24 mouse cellular contexts compared by ENCODE assay signal in the genomic region with DNA sequence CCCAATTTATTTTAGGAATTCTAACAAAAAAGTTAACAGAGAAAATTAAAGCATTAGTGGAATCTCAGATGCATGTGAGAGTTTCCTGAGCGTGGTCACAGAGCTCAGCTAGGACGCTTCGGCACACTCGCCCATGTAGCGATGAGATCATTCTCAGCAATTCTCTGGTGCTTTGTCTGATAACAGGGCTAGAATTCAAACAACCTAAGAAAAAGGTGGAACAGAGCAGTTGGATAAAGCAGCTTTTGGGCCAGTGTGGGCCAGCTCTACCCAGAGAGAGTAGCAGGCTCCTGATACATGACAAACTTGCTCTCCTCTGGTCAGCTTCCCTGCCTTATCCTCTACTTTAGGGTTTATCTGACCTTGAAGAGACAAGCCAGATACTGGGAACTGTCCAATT.
A peak's percentile ranks its signal among the peaks of the same experiment; 100 is the strongest.
DNase-seq lines count a peak whose midpoint lies in the region; ATAC-seq and TF ChIP-seq lines count a peak whose summit lies in the region.
"Had no signal": no experiment of that assay in that cellular context is flagged by ENCODE, and none has a peak within 500 bp of the region (broad histone marks: within the 10 kb centered on the region; RNA-seq: fewer than 3 reads in every experiment).

No protein-coding gene starts in this region.

- TF ChIP-seq POLR2A in brain, embryonic 14.5 days (IDR thresholded peaks at IDR 0.05; ENCODE audit: borderline replicate concordance, extremely low read depth, insufficient read depth, insufficient read length, poor library complexity, severe bottlenecking): no peak
- TF ChIP-seq POLR2A in embryonic fibroblast, embryonic 13.5 days (IDR thresholded peaks at IDR 0.05; ENCODE audit: low read depth, low read length): no peak
- no peak for TF ChIP-seq POLR2A in myocyte (IDR thresholded peaks at IDR 0.05; ENCODE audit: insufficient read length, low read depth)

- no peak overlapping the region for H3K4me3 ChIP-seq in heart, embryonic 16.5 days (ENCODE audit: low read length)
- H3K4me3 ChIP-seq in embryonic fibroblast, embryonic 13.5 days (ENCODE audit: insufficient read depth, low read length): no peak overlapping the region
- H3K4me3 ChIP-seq in myocyte: no peak overlapping the region
- H3K4me3 ChIP-seq: embryonic facial prominence, embryonic 15.5 days; hindbrain, embryonic 10.5 days; liver, embryonic 12.5 days; lung, embryonic 15.5 days; midbrain, embryonic 10.5 days had no signal

- peak overlapping the region; percentile 29 for H3K27ac ChIP-seq in heart, embryonic 16.5 days (ENCODE audit: low read length)
- peak overlapping the region; percentile 96 for H3K27ac ChIP-seq in embryonic fibroblast, embryonic 13.5 days (ENCODE audit: insufficient read depth, low read length)
- H3K27ac ChIP-seq: embryonic facial prominence, embryonic 15.5 days; hindbrain, embryonic 10.5 days; hindbrain, postnatal 0 days; liver, embryonic 12.5 days; lung, embryonic 15.5 days; macrophage had no signal

- WGBS in heart, embryonic 16.5 days: 59% methylated on average over 5 of the region's 5 CpGs

- no peak for ATAC-seq in heart, embryonic 16.5 days (replicated peaks; ENCODE audit: extremely low read depth, insufficient read depth, low FRiP score)
- ATAC-seq: activated CD4-positive, CD25-positive, alpha-beta regulatory T cell, adult 4 months; hindbrain, postnatal 0 days; intestine, embryonic 16.5 days; liver, embryonic 12.5 days; midbrain, embryonic 16.5 days had no signal

- H3K36me3 ChIP-seq in heart, embryonic 16.5 days (ENCODE audit: control insufficient read depth, insufficient read depth): no peaks in the 10 kb centered on the region
- H3K36me3 ChIP-seq in myocyte (ENCODE audit: control insufficient read depth, insufficient read depth): no peaks in the 10 kb centered on the region
- H3K36me3 ChIP-seq: embryonic facial prominence, embryonic 15.5 days; hindbrain, embryonic 10.5 days; liver, embryonic 12.5 days; lung, embryonic 15.5 days; midbrain, embryonic 10.5 days had no signal

- H3K4me1 ChIP-seq in heart, embryonic 16.5 days (ENCODE audit: control insufficient read depth, insufficient read depth, low read length): peaks cover 8% of the 10 kb centered on the region
- H3K4me1 ChIP-seq in embryonic fibroblast, embryonic 13.5 days (ENCODE audit: control insufficient read depth, insufficient read depth, low read length): peaks cover 6% of the 10 kb centered on the region

- no peaks in the 10 kb centered on the region for H3K27me3 ChIP-seq in heart, embryonic 16.5 days (ENCODE audit: control insufficient read depth, insufficient read depth, low read length)
- H3K27me3 ChIP-seq in myocyte (ENCODE audit: control insufficient read depth, insufficient read depth, insufficient read length): no peaks in the 10 kb centered on the region
- H3K27me3 ChIP-seq: embryonic facial prominence, embryonic 15.5 days; liver, embryonic 12.5 days; lung, embryonic 15.5 days had no signal

- H3K9me3 ChIP-seq in heart, embryonic 16.5 days (replicated peaks; ENCODE audit: control insufficient read depth, low read length): no peaks in the 10 kb centered on the region
- H3K9me3 ChIP-seq: embryonic facial prominence, embryonic 15.5 days; hindbrain, embryonic 10.5 days; liver, embryonic 12.5 days; lung, embryonic 15.5 days; midbrain, embryonic 10.5 days had no signal

- H3K9ac ChIP-seq in heart, embryonic 16.5 days (ENCODE audit: low read length): no peak overlapping the region
- H3K9ac ChIP-seq: embryonic facial prominence, embryonic 15.5 days; liver, embryonic 12.5 days; lung, embryonic 15.5 days had no signal

- no peaks in the 10 kb centered on the region for H3K79me2 ChIP-seq in myocyte (ENCODE audit: control insufficient read depth, insufficient read depth)

- H3ac ChIP-seq in myocyte (ENCODE audit: control insufficient read depth, insufficient read length): no peak overlapping the region

- no peak overlapping the region for H3K4me2 ChIP-seq in heart, embryonic 16.5 days (ENCODE audit: low read depth, low read length)
- H3K4me2 ChIP-seq in myocyte (ENCODE audit: low read depth): peak overlapping the region; percentile 36
- H3K4me2 ChIP-seq: embryonic facial prominence, embryonic 15.5 days; liver, embryonic 12.5 days; lung, embryonic 15.5 days had no signal

- no peak for DNase-seq in heart, adult 9 months (ENCODE audit: low spot score in 2 of 2)
- peak; percentile 10 for DNase-seq in brain, embryonic 14.5 days (ENCODE audit: low read depth)
- no peak for DNase-seq in layer of hippocampus, postnatal 36 days
- no peak for DNase-seq in thymus, postnatal 25 days
- no peak for DNase-seq in adipocyte (ENCODE audit: low spot score)
- DNase-seq: adrenal gland, postnatal 10 days; cerebellum, adult 8-10 months; cerebellum, postnatal 36 days; heart, postnatal 10 days; kidney, postnatal 36 days; right cerebral cortex, adult 18-20 months had no signal

- no peak for TF ChIP-seq CTCF in brain, embryonic 14.5 days (IDR thresholded peaks at IDR 0.05; ENCODE audit: borderline replicate concordance, extremely low read depth, insufficient read depth, insufficient read length)
- TF ChIP-seq CTCF in embryonic fibroblast, embryonic 13.5 days (IDR thresholded peaks at IDR 0.05; ENCODE audit: borderline replicate concordance, insufficient read depth, low read length): no peak

TF ChIP-seq in myocyte, 11 proteins besides CTCF, POLR2A, EP300 and RAD21:
- TF ChIP-seq MYOD1 (IDR thresholded peaks at IDR 0.05; ENCODE audit: control insufficient read depth in 1 of 3, insufficient read length in 2 of 3, low read depth in 2 of 3) (no peak), TCF12 (IDR thresholded peaks at IDR 0.05; ENCODE audit: insufficient read depth, poor library complexity, severe bottlenecking) (no peak), MYOG (IDR thresholded peaks at IDR 0.05; ENCODE audit: control insufficient read depth in 1 of 3, insufficient read depth in 1 of 3, insufficient read length in 2 of 3, low read depth in 2 of 3) (no peak), E2F4 (IDR thresholded peaks at IDR 0.05; ENCODE audit: insufficient read depth) (no peak), MAX (IDR thresholded peaks at IDR 0.05; ENCODE audit: low read depth) (no peak), SRF (IDR thresholded peaks at IDR 0.05; ENCODE audit: control insufficient read depth, insufficient read length, low read depth) (no peak), USF1 (IDR thresholded peaks at IDR 0.05; ENCODE audit: low read depth) (no peak), REST (IDR thresholded peaks at IDR 0.05; ENCODE audit: insufficient read depth, insufficient read length) (no peak), POLR2AphosphoS2 (IDR thresholded peaks at IDR 0.05; ENCODE audit: insufficient read length, low read depth) (no peak), TCF3 (IDR thresholded peaks at IDR 0.05; ENCODE audit: insufficient read length, low read depth) (no peak), CEBPB (IDR thresholded peaks at IDR 0.05; ENCODE audit: insufficient read depth, poor library complexity, severe bottlenecking) (no peak)
